Mouse (Mus musculus) CD4-positive, CD25-positive, alpha-beta regulatory T cell (primary cell): Measurements from ENCODE around the gene Arl14ep. TPM values are rescaled to one million over a fixed set of nuclear protein-coding genes. Genes with fewer than 3 reads are reported as not detected.

ENCODE experiments used
- polyA plus RNA-seq: library from polyadenylated mRNA; unstranded; fragments of 100-300 nt; shearing (Covaris generic); gene quantifications from one replicate; pipeline ENCODE4 v1.2.1, GENCODE M21; 2017

The Arl14ep gene
- polyA plus RNA-seq: 18.9 TPM

GRCm38 (mm10) chr2:106973959-106974639 lies at the start of gene Arl14ep:
TSS of gene Arl14ep (minus strand) at chr2:106974424.

Other genes with a start within 250 kb of the Arl14ep start
- gene Fshb, start 85.2 kb upstream of the Arl14ep start, polyA plus RNA-seq: not detected